Mouse (Mus musculus) bone marrow macrophage, adult 2 months (primary cell): ENCODE measurements around the gene Capn13.

Experiments
- CTCF ChIP-seq: IDR thresholded peaks from 2 replicates; pipeline ENCODE4 v1.5.1; 2012; ENCODE audit warnings: low read depth, mild to moderate bottlenecking, low read length, moderate library complexity
- POLR2A ChIP-seq: IDR thresholded peaks from 2 replicates; pipeline ENCODE4 v1.6.1; 2012; ENCODE audit warnings: mild to moderate bottlenecking, low read depth, low read length, borderline replicate concordance

DNA sequence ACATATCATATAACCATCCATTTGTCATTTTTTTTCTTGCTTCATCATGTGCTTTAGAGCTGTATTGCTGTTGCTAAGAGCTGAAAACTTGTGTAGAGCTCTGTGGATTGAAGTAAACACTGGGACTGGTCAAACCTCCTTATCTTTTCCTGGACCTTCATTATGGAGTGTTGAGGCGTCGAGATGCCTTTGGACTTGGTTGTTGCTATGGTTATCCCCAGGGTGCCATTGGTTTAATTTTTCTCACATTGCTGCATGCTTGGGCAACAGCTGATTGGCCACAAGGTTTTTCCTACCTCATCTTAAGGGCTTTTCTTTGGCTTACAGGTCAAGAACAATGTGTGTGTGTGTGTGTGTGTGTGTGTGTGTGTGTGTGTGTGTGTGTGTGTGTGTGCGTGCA is 107.4 kb downstream of the Capn13 start:
- TF ChIP-seq CTCF, result no peak
- TF ChIP-seq POLR2A, result no peak
